Mouse (Mus musculus) midbrain, embryonic 11.5 days (tissue): ENCODE measurements around the gene Pip5kl1. TPM values are rescaled to one million over a fixed set of nuclear protein-coding genes. Genes with fewer than 3 reads are reported as not detected.
A peak's percentile ranks its signal among the peaks of the same experiment; 100 is the strongest.

Experiments
- ATAC-seq: fragments of 200-750 bp; cut with Nextera tagmentation; 2 replicates; pipeline ENCODE4 v1.8.0; 2017; ENCODE audit warnings: moderate TSS enrichment, moderate library complexity; ENCODE audit not compliant: low FRiP score
- DNase-seq: peaks from one replicate; pipeline ENCODE4 v3.0.0; 2015; ENCODE audit warnings: low spot score; ENCODE audit errors: missing footprints
- H3K27ac ChIP-seq: fragments of 300-500 bp; sonication (generic); 2 replicates; pipeline ENCODE4 v1.5.1; 2014; ENCODE audit warnings: low read depth, low read length
- H3K27me3 ChIP-seq: fragments of 300-500 bp; sonication (generic); 2 replicates; pipeline ENCODE4 v1.6.1; 2014; ENCODE audit warnings: mild to moderate bottlenecking, low read length, moderate library complexity, mixed read lengths; ENCODE audit not compliant: control insufficient read depth, insufficient read depth
- H3K36me3 ChIP-seq: fragments of 300-500 bp; sonication (generic); 2 replicates; pipeline ENCODE4 v1.6.1; 2014; ENCODE audit warnings: mild to moderate bottlenecking, low read length, moderate library complexity, mixed read lengths; ENCODE audit not compliant: control insufficient read depth, insufficient read depth
- H3K4me1 ChIP-seq: fragments of 300-500 bp; sonication (generic); 2 replicates; pipeline ENCODE4 v1.6.1; 2014; ENCODE audit warnings: low read length; ENCODE audit not compliant: control insufficient read depth, insufficient read depth
- H3K4me2 ChIP-seq: fragments of 300-500 bp; sonication (generic); 2 replicates; pipeline ENCODE4 v1.6.1; 2014; ENCODE audit warnings: mild to moderate bottlenecking, moderate library complexity
- H3K4me3 ChIP-seq: fragments of 300-500 bp; sonication (generic); 2 replicates; pipeline ENCODE4 v1.5.1; 2014; ENCODE audit warnings: low read depth, low read length
- H3K9ac ChIP-seq: fragments of 300-500 bp; sonication (generic); 2 replicates; pipeline ENCODE4 v1.6.1; 2014; ENCODE audit warnings: low read length
- H3K9me3 ChIP-seq: fragments of 300-500 bp; sonication (generic); 2 replicates; pipeline ENCODE4 v1.6.1; 2016; ENCODE audit warnings: low read length; ENCODE audit not compliant: control insufficient read depth
- WGBS: fragments of 180-500 bp; shearing (Covaris S2); extraction: QIAGEN DNeasy Blood & Tissue Kit; methylation state at CpG from one replicate; pipeline ENCODE4 v1.1.7; 2014; 5-methylcytosine and 5-hydroxymethylcytosine counted together
- polyA plus RNA-seq: library from polyadenylated mRNA; unstranded; fragments of >200 nt; fragmentation: Nextera tagmentation; extraction: Ambion mirVana; gene quantifications from 2 replicates; pipeline ENCODE4 v1.2.1, GENCODE M21; 2014

Pip5kl1 gene
- polyA plus RNA-seq, 1 experiment from 2014 or later = 2.0 TPM

DNA sequence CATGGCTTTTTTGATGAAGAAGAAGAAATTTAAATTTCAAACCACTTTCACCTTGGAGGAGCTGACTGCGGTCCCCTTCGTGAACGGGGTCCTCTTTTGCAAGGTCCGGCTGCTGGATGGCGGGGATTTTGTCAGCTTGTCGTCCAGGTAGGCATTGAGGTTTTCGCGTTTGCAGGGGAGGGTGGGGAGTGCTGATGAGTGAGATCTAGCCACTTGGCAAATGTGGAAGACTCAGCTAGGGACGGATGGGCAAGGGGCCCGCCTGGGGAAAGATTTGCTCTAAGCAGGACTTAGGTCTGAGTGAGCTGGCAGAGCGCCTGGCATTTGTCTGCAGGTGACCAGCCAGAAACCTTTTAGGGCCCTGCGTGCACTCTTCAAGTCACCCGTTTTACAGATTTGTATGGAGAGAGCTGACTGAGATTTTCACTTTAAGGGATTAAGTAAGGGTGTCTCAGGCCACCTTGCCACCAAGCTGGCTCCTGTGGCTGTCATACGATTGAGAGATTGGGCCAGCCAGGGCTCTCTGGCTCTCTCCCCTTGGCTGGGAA is 38.4 kb upstream of the Pip5kl1 start:
- Histone ChIP-seq H3K9ac (peak overlapping the region; percentile 91), H3K9me3 (no peaks in the 10 kb centered on the region), H3K4me1 (peaks cover 53% of the 10 kb centered on the region), H3K4me3 (peak overlapping the region; percentile 80), H3K27ac (no peak overlapping the region; the same call in 1 of the 2 replicates), H3K4me2 (peak overlapping the region; percentile 79), H3K27me3 (no peaks in the 10 kb centered on the region), H3K36me3 (no peaks in the 10 kb centered on the region)
- DNase-seq = peak; percentile 92
- no peak for ATAC-seq
- WGBS = 2% methylated on average over 14 of the region's 14 CpGs

DNA sequence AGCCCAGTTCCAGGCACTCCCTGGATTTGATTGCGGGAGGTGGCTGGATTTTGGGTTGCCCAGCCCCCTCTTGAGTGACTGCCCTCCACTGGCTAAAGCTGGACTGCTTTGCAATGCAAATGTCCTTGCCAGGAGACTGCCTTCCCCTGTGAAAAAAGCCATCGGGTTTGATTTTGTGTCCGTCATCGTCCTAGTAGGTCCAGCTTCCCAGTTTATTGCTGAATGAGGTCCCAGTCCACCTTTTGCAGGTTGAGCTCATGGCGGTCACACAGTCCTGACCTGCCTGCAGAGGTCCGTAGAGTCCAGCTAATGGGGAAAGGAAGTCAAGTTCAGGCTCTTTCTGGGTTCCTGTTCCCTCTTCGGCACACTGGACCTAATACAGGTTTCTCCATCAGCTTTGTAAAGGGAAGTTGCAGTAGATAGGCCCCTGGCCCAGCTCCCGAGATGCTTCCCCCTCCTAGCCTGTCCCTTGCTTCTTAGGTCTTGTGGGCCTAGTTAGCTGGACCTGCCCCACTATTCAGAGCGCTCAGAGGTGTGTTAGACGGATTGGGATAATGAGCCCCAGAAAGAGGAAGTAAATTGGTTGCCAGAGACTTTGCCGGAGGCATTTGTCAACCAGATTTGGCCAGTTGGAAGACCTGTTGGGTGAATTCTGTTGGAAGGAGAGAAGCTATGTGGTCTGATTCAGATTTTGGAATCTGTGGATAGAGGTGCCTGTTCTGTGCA is 37.8 kb upstream of the Pip5kl1 start:
- no peaks in the 10 kb centered on the region for H3K27me3 ChIP-seq
- DNase-seq (peak; percentile 93), ATAC-seq (no peak)
- peak overlapping the region; percentile 80 for H3K4me3 ChIP-seq
- H3K27ac ChIP-seq = peak overlapping the region; percentile 48; the same call in 1 of the 2 replicates
- peaks cover 53% of the 10 kb centered on the region for H3K4me1 ChIP-seq
- no peaks in the 10 kb centered on the region for H3K36me3 ChIP-seq
- no peaks in the 10 kb centered on the region for H3K9me3 ChIP-seq
- 4% methylated on average over 11 of the region's 11 CpGs for WGBS
- peak overlapping the region; percentile 91 for H3K9ac ChIP-seq
- H3K4me2 ChIP-seq = peak overlapping the region; percentile 79

DNA sequence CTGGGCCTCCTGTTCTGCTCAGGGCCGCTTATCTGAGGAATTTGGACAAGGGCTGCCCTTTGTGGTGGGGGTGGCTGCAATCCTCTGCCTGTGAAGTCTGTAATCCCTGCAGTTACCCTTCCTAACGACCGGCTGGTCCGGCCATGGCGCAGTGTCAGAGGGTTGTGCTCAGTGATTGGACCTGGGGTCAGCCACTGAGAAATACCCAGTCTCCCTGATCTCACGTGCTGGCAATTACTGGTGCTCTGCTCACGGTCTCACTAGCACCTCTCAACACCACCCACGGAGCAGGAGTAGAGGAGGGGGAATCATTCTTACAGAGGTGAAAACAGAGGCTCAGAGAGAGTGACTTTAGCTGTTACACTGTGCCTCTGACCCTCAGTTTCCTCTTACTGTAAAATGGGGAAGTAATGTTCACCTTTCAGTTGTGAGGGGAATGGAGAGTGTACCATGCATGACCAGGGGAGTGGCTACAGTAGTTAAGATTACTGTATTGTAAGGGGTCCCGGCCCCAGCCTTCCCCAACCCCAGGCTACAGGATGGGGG is 37.2 kb upstream of the Pip5kl1 start:
- Histone ChIP-seq H3K36me3 (no peaks in the 10 kb centered on the region), H3K4me1 (peaks cover 53% of the 10 kb centered on the region), H3K27ac (0 out of 2 replicates have a peak overlapping the region, but pooled peaks have one; percentile 48), H3K27me3 (no peaks in the 10 kb centered on the region), H3K9ac (peak overlapping the region; percentile 91), H3K9me3 (no peaks in the 10 kb centered on the region), H3K4me2 (peak overlapping the region; percentile 79), H3K4me3 (peak overlapping the region; percentile 80)
- 10% methylated on average over 9 of the region's 9 CpGs for WGBS
- ATAC-seq (no peak), DNase-seq (peak; percentile 84)

DNA sequence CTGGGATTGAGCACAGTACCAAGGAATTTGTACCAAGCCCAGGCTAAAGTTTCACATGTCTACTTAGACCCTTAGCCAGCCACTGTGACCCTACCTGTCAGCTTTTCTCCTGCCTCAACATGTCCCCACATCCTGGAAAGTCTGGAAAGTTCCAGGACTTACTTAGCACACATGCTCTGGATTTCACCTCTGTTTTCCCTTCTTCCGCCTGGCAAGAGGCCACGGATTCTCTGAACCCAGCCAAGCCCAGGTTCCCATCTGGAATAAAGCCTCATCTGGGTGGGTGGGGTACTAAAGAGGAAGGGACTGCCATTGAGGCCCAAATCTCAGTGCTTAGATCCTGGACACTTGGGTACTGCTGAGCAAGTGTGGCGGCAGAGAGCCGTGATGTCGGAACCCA is 36.7 kb upstream of the Pip5kl1 start:
- DNase-seq (no peak), ATAC-seq (no peak)
- WGBS = 84% methylated on average over 5 of the region's 5 CpGs
- H3K9me3 ChIP-seq = no peaks in the 10 kb centered on the region
- H3K9ac ChIP-seq = peak overlapping the region; percentile 91
- H3K4me2 ChIP-seq = peak overlapping the region; percentile 79
- no peak overlapping the region for H3K27ac ChIP-seq
- H3K4me1 ChIP-seq = peaks cover 53% of the 10 kb centered on the region
- no peaks in the 10 kb centered on the region for H3K27me3 ChIP-seq
- H3K4me3 ChIP-seq = peak overlapping the region; percentile 80
- H3K36me3 ChIP-seq = no peaks in the 10 kb centered on the region

DNA sequence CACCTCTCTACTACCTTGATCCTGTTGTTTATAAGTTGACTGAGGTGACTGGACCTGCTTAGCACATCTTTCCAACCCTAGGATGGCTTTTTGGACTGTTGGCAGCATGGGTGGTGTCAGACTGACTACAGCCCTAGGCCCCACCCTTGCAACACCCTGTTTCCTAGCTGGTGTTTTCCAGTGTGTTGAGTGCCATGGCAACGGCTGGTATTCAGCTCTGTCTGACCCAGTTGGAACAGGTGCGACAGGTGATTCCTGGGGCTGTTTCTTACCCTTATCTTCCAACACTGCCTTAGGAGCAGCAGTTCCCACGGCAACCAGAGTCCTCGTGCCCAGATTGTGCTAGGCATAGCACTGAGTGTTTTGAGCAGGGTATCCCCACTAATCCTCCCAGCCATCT is 36.1 kb upstream of the Pip5kl1 start:
- peaks cover 53% of the 10 kb centered on the region for H3K4me1 ChIP-seq
- DNase-seq = no peak
- 72% methylated on average over 4 of the region's 4 CpGs for WGBS

DNA sequence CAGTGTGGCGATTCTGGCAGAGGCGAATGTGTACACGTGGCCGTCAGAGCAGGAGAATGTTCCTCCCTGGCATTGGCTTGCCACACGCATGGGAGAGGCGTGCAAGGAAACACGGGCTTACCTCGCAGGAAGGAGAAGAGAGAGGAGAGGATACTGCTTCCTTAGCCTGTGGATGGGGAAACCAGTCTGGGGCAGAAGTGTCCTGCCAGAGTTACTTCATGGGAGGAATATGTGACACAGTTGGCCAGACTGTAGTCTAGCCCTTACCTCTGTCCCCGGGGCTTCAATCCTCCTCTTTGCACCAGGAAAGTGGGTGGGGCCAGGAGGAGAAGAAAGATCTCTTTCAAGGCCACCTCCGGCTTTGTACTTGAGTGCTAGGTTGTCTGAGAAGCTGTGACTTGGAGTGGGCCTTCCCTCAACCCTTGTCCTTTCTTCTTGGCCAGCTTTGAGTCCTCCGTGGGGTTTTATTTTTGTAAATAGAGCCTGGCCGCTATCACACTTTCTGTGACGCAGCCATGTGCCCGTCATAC is 35.1 kb upstream of the Pip5kl1 start:
- H3K4me1 ChIP-seq = peaks cover 44% of the 10 kb centered on the region

More for the DNA sequence above, 36.1 kb upstream of the Pip5kl1 start:
- no peaks in the 10 kb centered on the region for H3K36me3 ChIP-seq
- no peaks in the 10 kb centered on the region for H3K27me3 ChIP-seq
- H3K27ac ChIP-seq = no peak overlapping the region
- H3K9me3 ChIP-seq = no peaks in the 10 kb centered on the region
- H3K4me3 ChIP-seq = no peak overlapping the region
- H3K9ac ChIP-seq = no peak overlapping the region; the same call in 1 of the 2 replicates
- ATAC-seq = no peak
- no peak overlapping the region for H3K4me2 ChIP-seq

DNA sequence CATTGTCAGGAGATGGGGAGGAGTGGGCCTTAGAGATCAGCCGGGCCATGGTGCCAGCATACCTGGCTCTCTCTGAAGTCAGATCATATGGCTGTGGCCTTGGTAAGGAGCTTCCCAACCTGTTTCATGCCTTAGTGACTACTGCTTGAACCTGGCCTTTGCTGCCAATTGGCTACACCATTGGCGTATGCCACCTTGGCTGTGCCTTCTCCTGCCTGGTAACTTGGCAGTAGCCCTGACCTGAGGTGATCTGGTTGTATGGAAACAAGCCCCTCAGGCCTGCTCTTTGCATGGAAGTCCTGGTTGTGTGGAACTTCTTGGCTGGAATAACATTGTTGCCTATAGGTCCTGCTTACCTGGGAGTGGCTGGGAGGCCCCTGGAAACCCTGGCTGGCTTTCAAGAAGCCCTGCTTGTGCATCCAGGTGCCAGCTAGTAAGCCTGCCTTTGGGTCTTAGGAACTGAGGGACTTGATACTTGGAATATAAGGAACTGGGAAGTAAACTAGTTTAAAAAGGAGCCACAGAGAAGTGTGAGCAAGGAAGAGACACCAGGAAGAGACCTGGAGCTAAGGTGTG is 33.2 kb upstream of the Pip5kl1 start:
- 97% methylated on average over 2 of the region's 2 CpGs for WGBS
- Histone ChIP-seq H3K27ac (no peak overlapping the region), H3K4me2 (no peak overlapping the region), H3K27me3 (no peaks in the 10 kb centered on the region), H3K4me1 (peaks cover 36% of the 10 kb centered on the region), H3K4me3 (no peak overlapping the region), H3K9me3 (no peaks in the 10 kb centered on the region), H3K36me3 (no peaks in the 10 kb centered on the region; the same call in 1 of the 2 replicates), H3K9ac (no peak overlapping the region)
- DNase-seq = no peak
- ATAC-seq = no peak

More for the DNA sequence above, 35.1 kb upstream of the Pip5kl1 start:
- no peaks in the 10 kb centered on the region for H3K36me3 ChIP-seq
- DNase-seq = no peak
- H3K27ac ChIP-seq = no peak overlapping the region
- no peak overlapping the region for H3K4me2 ChIP-seq
- no peak overlapping the region for H3K4me3 ChIP-seq
- H3K9ac ChIP-seq = no peak overlapping the region
- no peak for ATAC-seq
- H3K27me3 ChIP-seq = no peaks in the 10 kb centered on the region
- no peaks in the 10 kb centered on the region for H3K9me3 ChIP-seq
- 85% methylated on average over 14 of the region's 14 CpGs for WGBS

DNA sequence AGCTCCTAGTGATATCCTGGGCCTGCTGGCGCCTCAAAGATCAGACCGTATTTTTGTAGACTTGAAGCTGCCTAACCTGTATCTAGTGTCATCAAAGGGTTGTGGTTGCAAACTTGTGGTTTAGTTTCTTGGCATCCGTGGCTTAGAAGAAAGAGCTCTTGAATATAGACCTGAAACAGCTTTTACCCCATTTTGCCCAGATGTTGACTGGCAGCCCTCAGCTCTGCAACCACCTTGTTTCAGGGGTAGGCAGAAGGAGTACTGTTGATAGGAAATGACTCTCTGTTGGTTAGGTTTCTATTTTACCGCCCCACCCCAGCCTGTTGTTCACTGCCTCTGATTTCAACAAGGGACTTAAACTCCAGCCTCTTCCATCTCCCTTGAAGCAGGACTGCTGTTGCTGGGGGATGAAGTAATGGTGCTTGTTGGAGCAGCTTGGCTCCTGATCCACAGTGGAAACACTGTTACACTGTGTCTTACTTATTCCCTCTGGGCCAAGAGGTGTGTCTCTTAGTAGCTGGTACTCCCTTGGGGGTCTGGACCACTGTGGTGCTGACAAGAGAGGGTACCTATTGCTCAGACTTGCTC is 32.5 kb upstream of the Pip5kl1 start:
- H3K4me3 ChIP-seq = no peak overlapping the region
- H3K27me3 ChIP-seq = no peaks in the 10 kb centered on the region
- H3K9me3 ChIP-seq = no peaks in the 10 kb centered on the region
- ATAC-seq = no peak
- H3K9ac ChIP-seq = no peak overlapping the region
- WGBS = 91% methylated on average over 4 of the region's 4 CpGs
- H3K36me3 ChIP-seq = no peaks in the 10 kb centered on the region; the same call in 1 of the 2 replicates
- DNase-seq = no peak
- peaks cover 29% of the 10 kb centered on the region for H3K4me1 ChIP-seq
- H3K4me2 ChIP-seq = no peak overlapping the region
- no peak overlapping the region for H3K27ac ChIP-seq
